Mouse (Mus musculus): Measurements from ENCODE around the gene Olfr1043.
"Not testable (repeated sequence)": the region's sequence is repeated elsewhere in the genome, so short reads cannot be mapped to it uniquely, and the experiment has no call there.

Gene Olfr1043

DNA sequence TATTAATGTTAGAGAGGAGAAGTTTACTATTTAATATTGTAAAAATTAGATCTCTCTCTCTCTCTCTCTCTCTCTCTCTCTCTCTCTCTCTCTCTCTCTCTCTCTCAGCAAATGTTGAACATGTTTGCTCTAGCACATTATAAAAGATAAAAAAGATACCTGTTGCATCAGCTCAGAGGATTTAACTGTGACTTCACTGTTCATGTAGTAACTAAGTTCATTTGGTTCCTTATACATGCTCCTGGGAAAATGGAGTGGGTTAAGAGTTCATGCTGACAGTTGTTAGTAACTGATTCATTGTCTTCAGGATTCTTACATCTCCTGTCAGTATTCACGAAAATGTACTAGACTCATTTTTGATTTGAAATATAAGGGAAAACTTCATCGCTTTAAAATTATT, at the start of gene Olfr1043:
Olfr1043 (minus strand) TSS at position 101 of the 400 bp plus-strand sequence.
- no peak for DNase-seq

DNA sequence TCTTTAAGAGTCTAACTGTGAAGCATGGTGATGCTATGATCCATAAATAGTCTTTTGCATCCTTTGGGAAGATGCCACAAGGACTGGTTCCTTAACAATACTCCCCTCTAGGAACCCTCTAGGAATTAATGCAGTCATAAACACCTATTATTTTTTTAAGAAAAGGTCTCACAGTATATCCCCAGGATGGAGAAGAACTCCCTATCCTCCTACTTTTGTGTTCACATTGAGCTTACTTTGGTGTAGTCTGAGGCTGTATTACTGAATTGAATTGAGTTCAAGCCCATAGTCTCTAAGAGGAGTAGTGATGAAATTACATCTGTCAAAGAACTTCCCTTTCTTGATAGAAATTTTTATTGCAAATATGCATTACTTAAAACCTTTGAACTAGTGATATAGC, 35.6 kb upstream of the Olfr1043 start, which contains the start of gene Olfr1045:
Olfr1045 (minus strand) TSS at position 101 of the 400 bp plus-strand sequence.
- no peak for DNase-seq

DNA sequence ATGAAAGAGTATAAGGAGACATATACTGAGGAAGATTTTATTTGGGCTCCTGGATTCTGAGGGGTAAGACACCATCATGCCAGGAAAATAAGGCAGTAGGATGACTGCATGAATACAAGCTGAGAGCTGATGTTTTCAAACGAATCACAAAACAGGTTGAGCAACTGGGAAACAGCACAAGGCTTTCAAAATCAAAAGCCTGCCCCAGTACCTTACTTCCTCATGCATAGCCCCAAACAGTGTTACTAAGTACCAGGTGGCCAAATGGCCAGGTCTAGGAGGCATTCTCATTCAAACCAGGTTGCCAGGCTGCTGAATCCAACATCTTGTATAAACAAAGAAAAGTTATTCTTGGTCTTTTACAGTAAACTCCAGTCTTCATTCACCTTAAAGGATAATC, 28.5 kb upstream of the Olfr1043 start:
- no peak for DNase-seq

DNA sequence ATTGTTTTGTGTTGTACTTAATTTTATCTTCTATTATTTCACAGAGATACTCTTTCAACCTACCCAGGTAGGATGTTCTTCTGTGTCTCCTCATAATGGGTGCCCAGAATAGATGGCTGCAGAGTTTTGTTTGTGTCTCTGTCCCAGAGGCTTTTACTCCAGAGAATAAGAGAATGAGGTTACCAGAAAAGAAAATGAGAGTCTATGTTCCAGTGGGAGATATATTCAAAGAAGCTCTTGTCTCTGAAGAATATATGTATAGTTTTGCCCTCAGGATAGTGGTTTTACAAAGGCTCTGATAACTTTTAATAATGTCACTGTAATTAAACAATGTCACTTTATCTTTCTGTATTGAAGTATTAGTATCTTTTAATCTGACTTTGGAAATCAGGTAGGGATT, 18.3 kb upstream of the Olfr1043 start, which contains the start of gene Olfr52:
Olfr52 (minus strand) TSS at position 101 of the 400 bp plus-strand sequence.
- no peak for DNase-seq

DNA sequence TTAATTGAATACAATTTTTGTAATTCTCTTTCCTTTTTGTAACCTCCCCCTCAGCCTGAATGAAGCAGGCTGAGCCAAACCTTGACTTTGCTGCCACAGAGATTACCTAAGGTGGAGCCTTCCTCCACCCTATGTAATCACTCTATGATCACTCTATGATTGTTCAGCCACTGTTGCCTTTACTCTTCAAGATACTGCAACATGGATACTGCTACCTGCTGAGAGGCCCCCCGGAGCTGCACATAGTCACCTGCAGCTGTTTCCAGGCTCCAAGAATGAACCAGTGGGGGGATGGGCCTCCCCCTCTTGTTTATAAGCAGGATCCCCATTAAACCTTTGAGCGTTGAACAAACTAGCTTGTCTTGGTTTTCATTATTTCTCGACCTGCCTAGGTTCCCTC, 12.6 kb upstream of the Olfr1043 start:
- DNase-seq: no peak

DNA sequence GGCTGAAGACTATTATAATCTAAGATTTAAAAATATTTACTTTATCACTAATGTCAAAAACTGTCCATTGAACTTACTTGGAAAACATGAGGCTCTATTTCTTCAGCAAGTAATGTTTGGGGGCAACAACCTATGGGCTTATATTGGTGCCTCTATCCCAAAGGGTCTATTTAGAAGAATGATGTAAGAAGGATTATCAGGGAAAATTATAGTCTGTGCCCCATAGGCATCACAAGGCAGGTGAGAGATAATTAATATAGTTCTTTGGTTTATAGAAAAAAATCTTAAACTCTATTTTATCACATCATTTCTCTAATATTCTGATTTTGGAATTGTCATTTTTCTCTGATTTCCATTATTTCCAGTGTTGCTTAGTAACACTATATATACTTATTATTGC, 10.4 kb upstream of the Olfr1043 start, which contains the start of gene Olfr1044:
Olfr1044 (minus strand) TSS at position 101 of the 400 bp plus-strand sequence.
- no peak for DNase-seq

DNA sequence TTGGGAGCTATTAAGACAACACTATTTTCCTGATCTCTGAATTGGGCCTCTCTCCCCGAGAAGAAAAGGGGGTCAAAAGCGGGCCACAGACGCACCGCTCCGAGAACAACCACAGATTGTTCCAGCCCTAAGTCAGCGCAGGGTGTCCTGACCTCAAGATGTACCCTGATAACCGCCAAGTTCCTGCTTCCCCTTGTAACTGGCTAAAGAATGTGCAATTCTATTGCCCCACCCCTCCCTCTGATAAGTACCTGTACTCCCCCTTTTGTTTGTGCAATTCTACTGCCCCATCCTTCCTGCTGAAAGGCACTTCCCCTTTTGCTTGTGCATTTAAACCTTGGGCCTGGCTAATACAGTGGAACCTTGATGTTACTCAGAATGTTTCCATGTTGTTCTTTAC, 8.1 kb upstream of the Olfr1043 start:
- not testable (repeated sequence) for DNase-seq

DNA sequence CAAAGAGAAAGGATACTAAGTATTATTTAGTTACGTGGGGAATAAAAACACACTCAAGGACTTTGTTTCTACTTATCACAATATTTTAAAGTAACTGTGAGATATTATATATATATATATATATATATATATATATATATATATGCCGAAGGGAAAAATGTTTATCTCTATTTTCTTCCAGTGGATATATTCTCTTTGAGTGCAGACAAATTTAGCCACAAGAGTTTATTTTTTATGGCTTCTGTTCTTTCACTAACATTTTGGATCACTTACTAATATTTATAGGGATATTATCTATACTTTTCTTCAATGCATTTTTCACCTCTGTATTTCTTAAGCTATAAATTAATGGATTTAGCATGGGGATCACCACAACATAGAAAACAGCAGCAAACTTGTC, 5.6 kb downstream of the Olfr1043 start, which contains the start of gene Olfr1042:
Olfr1042 (minus strand) TSS at position 101 of the 400 bp plus-strand sequence.
- DNase-seq: no peak

DNA sequence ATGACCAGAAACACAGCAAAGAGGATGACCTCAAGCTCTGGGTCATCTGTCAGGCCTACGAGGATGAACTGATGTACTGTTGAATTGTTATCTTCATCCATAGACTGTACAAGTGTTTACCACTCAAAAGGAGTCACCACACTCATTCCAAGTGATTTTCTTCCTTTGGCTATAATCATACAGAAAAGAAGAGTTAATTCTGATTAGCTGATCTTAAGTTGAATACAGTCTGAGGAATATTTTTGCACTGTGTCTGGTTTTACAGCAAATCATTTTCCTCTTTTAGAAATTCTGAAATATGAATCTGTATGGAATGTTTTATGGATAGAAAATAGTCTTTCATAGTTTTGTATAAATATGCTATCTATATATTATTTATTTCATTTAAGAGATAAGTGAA, 20.7 kb downstream of the Olfr1043 start, which contains the start of gene Olfr1040:
Olfr1040 (minus strand) TSS at position 101 of the 400 bp plus-strand sequence.
- no peak for DNase-seq

DNA sequence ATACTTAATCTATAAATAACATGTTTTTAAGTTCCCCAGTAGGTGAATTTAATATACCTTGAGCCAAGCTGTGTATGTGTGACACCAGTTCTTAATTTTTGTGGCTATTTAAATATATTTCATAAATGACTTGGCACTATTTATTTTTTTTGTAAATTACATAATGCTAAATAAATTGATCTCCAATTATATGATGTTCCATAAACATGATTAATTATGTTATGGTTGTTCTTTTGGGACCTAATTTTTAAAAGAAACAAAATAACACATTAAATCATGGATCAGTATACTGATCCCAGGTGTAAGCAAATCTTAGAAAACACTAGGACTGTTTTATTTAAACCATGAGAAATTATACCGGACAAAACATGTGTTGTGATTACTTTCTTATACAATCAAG, 31.5 kb downstream of the Olfr1043 start, which contains the start of gene Olfr1039:
Olfr1039 (minus strand) TSS at position 101 of the 400 bp plus-strand sequence.
- no peak for DNase-seq
